Mouse (Mus musculus) mature B cell (primary cell): ENCODE results near the gene Serpinb9.
"Not testable (repeated sequence)": the region's sequence is repeated elsewhere in the genome, so short reads cannot be mapped to it uniquely, and the experiment has no call there.

Source experiments
- in situ Hi-C: fragments of 300-500 bp; cut with MboI; formaldehyde crosslinking; loops from 2 replicates; pipeline ENCODE4 v1.14.3; 2019

Serpinb9 gene

DNA sequence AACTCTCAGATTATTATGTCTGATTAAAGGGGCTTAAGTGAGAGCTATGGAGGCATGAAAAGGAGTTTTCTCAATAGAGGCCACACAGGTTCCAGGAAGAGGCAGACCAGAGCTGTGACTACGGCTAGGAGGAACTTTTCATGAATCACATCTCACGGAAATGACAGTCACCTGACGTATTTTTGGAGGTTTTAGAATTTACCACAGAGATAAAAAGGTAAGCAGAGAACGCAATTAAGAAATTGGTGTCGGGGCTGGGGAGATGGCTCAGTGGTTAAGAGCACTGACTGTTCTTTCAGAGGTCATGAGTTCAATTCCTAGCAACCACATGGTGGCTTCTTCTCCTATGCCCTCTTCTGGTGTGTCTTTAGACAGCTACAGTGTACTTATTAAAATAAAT, 1.7 kb upstream of the Serpinb9 start:
- in situ Hi-C loops, result no loop called here

DNA sequence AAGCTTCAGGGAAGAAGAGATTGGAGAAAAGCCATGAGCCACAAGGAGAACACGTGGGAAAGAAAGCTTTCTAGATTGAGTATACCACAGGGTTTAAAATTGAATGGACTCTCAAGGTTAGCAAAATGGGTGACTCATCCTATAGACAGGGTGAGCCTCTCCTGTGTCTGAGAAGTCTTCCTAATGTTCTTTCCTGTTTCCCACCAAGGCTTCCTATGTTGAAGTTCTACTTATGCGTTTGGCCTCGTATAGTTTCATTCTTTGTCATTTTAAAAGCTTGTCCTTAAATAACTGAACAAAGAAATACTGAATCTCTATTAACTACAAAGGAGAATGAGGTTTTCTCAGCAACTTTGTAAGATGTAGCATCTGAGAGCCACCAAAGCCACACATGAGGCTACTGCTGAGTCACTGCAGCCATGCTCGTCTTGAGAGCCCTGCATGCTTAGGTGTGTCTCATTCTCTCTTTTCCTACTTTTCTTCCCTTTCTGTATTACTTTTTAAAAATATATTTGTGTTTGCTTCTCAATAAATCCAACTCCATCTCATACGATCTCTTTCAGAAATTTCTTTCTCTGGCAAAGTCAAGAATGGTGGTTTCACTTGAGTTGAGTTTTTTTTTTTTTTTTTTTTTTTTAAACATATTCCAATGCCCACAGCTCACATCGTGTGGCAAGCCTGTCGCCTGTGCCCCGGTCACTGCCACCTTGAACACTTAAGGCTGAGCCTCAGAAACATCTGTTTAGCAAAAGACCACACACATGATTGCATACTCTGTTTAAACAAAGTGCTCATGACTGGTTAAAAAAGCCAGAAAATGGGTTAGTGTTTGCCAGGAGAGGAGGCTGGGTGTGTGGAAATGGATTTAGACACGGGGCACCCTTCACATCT, 718 bp downstream of the Serpinb9 start:
- in situ Hi-C loops, result no loop called here

DNA sequence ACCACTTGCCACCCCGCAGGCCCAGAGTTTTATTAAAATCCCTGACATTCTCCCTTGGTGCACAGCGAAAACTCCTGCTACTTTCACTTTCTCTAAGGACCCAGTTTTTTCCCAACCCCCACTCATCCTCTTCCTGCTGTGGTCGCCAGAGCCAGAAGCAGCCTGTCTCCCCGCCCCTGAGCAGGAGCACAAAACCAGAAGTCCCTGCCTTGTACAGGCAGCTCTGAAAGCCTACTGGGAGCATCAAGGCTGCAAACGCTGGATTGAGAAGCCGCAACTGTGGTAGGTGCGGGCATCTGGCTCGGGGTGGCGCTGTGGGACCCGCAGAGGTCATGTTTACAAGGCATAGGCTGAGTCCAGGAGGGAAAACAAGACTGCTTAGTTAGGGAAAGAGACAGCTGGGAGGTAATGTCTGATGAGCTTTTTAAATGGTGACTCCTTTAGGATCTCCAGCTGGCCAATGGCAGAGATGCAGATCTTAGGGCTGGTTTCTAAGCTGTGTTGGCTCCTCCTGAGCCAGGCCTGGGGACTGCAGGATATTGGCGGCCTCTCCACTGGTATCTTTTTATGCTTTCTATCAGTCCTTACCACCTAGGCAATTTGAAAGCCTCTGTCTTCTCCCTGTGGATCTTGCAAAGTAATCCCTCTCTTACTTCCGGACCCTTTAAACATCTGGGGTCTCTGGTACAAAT, 1.5 kb downstream of the Serpinb9 start:
- in situ Hi-C loops, result no loop called here

DNA sequence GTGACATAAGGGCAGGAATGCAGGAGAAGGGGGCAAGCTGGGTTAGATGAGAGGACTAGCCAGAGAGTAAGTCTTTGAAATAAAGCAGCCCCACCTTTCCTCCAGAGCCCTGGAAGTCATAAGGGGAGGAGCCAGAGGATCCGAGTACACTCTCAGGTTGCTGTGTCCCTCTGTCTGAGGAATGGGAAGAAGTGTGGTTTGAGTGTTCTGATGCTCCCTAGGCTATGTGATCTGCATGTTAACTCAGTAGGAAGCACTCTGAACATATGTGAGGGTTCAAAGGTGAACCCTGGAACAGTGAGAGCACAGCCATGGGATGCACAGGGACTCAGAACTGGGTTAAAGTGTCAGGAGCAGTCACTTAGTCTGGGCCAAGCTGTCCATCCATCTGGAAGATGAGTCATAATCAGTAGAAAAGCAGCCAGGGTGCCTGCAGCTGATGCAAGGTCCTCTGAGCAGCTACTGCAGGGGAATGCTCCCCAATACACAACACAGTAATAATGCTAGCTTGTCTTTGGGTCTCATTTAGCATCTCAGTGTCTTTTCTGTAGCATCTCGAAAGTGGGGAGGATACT, 2.5 kb downstream of the Serpinb9 start:
- in situ Hi-C loops, result no loop called here

GRCm38 (mm10) chr13:33006555-33006954, 3.5 kb downstream of the Serpinb9 start:
- in situ Hi-C loops, result no loop called here

DNA sequence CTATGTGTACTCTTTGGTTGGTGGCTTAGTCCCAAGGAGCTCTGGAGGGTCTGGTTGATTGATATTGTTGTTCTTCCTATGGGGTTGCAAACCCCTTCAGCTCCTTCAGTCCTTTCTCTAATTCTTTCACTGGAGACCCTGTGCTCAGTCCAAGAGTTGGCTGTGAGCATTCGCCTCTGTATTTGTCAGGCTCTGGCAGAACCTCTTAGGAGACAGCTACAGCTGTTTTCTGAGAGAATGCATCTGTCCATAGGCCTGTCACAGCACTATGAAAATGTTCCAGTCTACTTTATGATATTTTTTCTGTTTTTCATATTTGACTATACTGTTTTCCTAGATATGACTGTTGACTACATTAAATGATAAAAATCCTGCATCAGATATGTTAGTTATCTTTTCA, 9.3 kb downstream of the Serpinb9 start:
- in situ Hi-C loops, result no loop called here

GRCm38 (mm10) chr13:33013271-33013670, 10.2 kb downstream of the Serpinb9 start:
- in situ Hi-C loops, result no loop called here

DNA sequence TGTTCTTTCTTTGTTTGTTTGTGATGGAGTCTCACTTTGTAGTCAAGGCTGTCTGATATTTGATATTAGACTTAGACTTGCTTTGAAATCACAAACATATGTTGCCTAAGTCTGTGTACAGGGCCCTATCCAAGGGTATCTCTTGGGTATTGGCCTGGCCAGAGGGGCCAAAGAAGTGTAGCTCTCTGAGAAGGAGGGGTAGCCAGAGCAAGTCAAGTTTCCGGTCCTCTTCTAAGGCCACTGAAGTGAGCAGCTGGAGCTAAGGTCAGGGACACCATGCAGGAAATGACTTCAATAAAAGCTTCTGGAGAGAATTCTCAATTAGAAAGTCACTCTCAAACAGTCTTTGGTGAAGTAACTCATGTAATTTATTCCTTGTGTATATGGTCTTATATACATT, 19.3 kb downstream of the Serpinb9 start:
- in situ Hi-C loops, result no loop called here

GRCm38 (mm10) chr13:33026427-33027057, 23.5 kb downstream of the Serpinb9 start:
- in situ Hi-C loops, result no loop called here

- in situ Hi-C loops, result no loop called here
These were observed 24.2 kb downstream of the Serpinb9 start, which contains the start of gene Serpinb9b for GRCm38 (mm10) chr13:33027244-33027643. Gene Serpinb9b, plus strand, starts transcription at chr13:33027416.

DNA sequence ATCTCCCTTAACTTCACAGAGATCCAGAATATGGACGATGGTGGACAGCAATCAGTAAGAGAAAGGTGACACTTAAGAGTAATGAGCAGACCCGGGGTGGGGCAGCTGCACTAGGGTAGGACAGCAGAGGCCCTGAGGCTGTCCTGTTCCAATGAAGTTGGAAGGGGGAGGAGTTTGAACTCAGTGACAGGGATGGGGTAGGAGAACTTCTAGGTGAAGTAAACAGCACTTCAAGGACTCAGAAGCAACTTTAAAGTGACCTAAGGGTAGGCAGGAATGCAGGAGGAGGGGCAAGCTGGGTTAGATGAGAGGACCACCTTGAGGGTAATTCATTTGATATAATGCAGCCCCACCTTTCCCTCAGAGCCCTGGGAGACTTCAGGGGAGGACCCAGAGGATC, 25.1 kb downstream of the Serpinb9 start:
- in situ Hi-C loops, result no loop called here

- in situ Hi-C loops, result no loop called here
These were observed 25.5 kb downstream of the Serpinb9 start for GRCm38 (mm10) chr13:33028550-33028949.

- in situ Hi-C loops, result not testable (repeated sequence)
These were observed 26.4 kb downstream of the Serpinb9 start for GRCm38 (mm10) chr13:33029478-33029877.

DNA sequence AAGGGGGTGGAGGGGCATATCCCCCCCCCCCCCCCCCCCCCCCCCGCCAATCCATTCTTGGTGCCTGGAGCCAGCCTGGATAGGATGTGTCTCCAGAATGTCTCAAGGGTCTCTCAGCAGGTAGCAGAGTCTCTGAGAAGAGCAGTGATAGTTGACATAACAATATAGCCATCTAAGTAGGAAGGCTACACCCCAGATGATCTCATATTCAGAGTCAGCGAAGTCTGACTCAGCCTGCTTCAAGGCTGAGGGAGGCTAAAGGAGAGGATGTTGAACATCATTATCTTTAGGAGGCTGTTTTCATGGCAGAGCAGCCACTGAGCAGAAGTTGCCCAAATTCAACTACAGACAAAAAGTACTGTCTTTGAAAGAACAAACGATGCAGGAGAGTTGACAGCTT, 27.2 kb downstream of the Serpinb9 start:
- in situ Hi-C loops, result no loop called here

DNA sequence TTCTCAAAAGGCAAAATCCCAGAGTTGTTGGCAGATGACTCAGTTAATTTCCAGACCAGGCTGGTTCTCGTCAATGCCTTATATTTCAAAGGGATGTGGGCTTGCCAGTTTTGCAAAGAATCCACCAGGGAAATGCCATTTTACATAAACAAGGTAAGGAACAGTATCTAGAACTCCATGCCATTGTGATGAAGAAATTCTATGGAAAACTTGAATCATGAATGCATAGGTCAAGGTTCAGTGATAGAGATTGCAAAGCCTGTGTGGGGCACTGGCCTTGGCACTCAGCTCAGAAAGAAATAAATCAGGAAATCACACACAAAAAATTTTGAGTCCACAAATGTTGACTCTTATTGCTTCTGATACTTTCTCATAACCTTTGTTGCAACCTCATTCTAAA, 32.5 kb downstream of the Serpinb9 start:
- in situ Hi-C loops, result no loop called here

DNA sequence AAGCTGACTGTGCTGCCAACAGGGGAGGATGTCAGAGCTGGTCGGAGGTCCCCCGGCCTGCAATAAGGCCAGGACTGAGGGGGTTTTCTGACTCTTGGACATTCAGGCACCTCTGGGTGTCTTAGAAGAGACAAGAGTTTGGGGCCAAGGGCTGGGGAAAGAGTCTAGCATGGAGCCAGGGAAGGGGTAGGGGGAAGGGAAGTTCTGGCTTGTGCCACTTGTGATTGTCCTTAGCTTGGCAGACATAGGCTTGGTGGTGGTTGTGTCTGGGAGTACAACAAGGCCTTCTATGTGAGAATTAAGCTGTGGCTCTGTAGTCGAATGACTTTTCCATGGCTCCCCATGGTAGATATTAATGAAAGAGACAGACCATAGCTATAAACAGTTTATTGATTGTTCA, 40.5 kb downstream of the Serpinb9 start:
- in situ Hi-C loops, result no loop called here

- in situ Hi-C loops, result no loop called here
These were observed 44.2 kb downstream of the Serpinb9 start for GRCm38 (mm10) chr13:33047234-33047633.

GRCm38 (mm10) chr13:33048187-33048586, 45.1 kb downstream of the Serpinb9 start:
- in situ Hi-C loops, result no loop called here

DNA sequence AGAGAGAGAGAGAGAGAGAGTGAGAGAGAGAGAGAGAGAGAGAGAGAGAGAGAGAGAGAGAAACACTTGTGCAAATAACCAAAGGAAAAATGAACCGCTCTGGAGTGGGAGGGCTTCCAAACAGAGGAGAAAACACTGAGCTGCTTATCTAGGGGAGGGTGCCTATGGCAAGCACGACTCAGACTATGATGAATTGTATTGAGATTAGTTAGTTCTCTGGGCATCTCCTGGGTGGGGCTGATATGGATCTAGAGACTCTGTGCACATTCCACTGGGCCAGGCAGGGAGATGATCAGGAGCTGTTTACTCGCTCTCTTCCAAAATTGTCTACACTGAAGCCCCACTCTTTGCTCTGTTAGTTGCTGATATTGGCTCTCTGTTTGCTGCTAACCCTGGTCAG, 48.6 kb downstream of the Serpinb9 start:
- in situ Hi-C loops, result no loop called here

DNA sequence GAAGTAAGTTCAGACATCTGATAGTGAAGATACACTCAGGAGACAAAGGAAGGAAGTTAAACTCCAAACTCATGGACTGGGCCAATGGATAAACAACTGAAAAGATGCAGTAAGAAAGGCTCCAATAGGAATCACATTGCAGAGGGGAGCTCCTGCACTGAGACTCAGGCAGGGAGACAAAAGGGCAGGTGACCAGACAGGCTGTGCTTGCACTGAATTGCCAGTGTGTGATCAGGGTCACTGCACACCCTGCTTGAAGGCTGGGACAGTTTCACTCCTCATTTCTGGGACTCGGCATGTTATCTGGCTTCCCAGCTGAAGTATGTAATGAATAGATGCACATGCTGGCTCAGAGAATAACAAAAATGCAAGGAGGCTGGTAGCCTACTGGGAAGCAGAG, 60.0 kb downstream of the Serpinb9 start:
- in situ Hi-C loops, result no loop called here
